Mouse (Mus musculus) C2C12 (cell line): ENCODE measurements at regions not wholly inside any gene's neighbourhood (a gene's known extent, or its start where the extent isn't known, plus 50 kb on each side); places are given as distances from the start of the nearest gene placed in this dataset.

Experiments used
- H3K27me3 ChIP-seq: one replicate; pipeline ENCODE4 v1.6.1; 2011; ENCODE audit not compliant: control insufficient read depth, insufficient read depth, insufficient read length
- H3K36me3 ChIP-seq: one replicate; pipeline ENCODE4 v1.6.1; 2011; ENCODE audit not compliant: control insufficient read depth, insufficient read depth
- H3K4me3 ChIP-seq: one replicate; pipeline ENCODE4 v1.5.1; 2011; ENCODE audit warnings: mild to moderate bottlenecking, control low read depth; ENCODE audit not compliant: poor library complexity, insufficient read depth, severe bottlenecking
- H3K79me2 ChIP-seq: one replicate; pipeline ENCODE4 v1.6.1; 2011; ENCODE audit not compliant: control insufficient read depth, insufficient read depth
- H3K79me3 ChIP-seq: one replicate; pipeline ENCODE4 v1.6.1; 2011; ENCODE audit warnings: low read depth, control low read depth
- H3ac ChIP-seq: one replicate; pipeline ENCODE3; 2011; ENCODE audit warnings: low read depth; ENCODE audit not compliant: control insufficient read depth, insufficient read length
- CEBPB ChIP-seq: IDR thresholded peaks from one replicate; pipeline ENCODE4 v1.6.1; 2011; ENCODE audit warnings: low read depth, mild to moderate bottlenecking, control low read depth, moderate library complexity
- CTCF ChIP-seq: IDR thresholded peaks from one replicate; pipeline ENCODE4 v1.5.1; 2011; ENCODE audit not compliant: control insufficient read depth, insufficient read depth, insufficient read length
- FOSL1 ChIP-seq: IDR thresholded peaks from one replicate; pipeline ENCODE4 v1.8.0; 2011; ENCODE audit warnings: mild to moderate bottlenecking, low read length; ENCODE audit not compliant: poor library complexity, insufficient read depth, severe bottlenecking
- MAX ChIP-seq: IDR thresholded peaks from one replicate; pipeline ENCODE4 v1.6.1; 2011; ENCODE audit warnings: mild to moderate bottlenecking, control low read depth
- MYOD1 ChIP-seq: IDR thresholded peaks from one replicate; pipeline ENCODE4 v1.6.1; 2011; ENCODE audit warnings: low read depth; ENCODE audit not compliant: control insufficient read depth, insufficient read length
- MYOG ChIP-seq: IDR thresholded peaks from one replicate; pipeline ENCODE4 v1.6.1; 2011; ENCODE audit not compliant: control insufficient read depth, insufficient read length; ENCODE audit errors: extremely low read depth
- USF1 ChIP-seq: IDR thresholded peaks from one replicate; pipeline ENCODE4 v1.6.1; 2011; ENCODE audit warnings: low read depth, mild to moderate bottlenecking, control low read depth, moderate library complexity

DNA sequence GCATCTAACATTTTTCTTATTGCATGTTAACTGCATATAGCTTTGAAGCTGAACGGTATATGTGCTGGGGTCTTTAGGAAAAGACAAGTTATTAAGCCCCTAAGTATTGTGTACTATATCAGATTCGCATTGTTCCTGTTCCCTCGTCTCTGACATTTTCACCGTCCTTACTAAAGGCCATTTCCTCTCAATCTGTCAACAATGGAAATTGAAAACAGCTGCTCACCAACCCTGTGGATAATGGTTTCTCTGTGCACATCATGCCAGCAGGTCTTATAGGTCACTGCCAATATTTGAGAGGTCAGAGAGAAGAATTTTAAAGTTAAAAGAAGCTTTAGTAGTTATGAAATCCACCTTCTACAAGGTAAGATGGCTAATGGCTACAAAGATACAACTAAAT lies 797.4 kb upstream of the Impad1 start:
- Histone ChIP-seq H3ac (no peak overlapping the region), H3K79me3 (no peaks in the 10 kb centered on the region), H3K27me3 (no peaks in the 10 kb centered on the region), H3K79me2 (no peaks in the 10 kb centered on the region), H3K36me3 (no peaks in the 10 kb centered on the region), H3K4me3 (no peak overlapping the region)
- no peak for TF ChIP-seq CEBPB
- no peak for TF ChIP-seq MYOD1
- no peak for TF ChIP-seq MAX
- TF ChIP-seq USF1 = no peak
- no peak for TF ChIP-seq CTCF
- TF ChIP-seq FOSL1 = no peak
- no peak for TF ChIP-seq MYOG

GRCm38 (mm10) chr4:5587465-5587864 lies 794.3 kb upstream of the Impad1 start:
- H3K79me2 ChIP-seq = no peaks in the 10 kb centered on the region
- no peak for TF ChIP-seq USF1
- no peak for TF ChIP-seq MAX
- no peak for TF ChIP-seq FOSL1
- TF ChIP-seq CEBPB = no peak
- TF ChIP-seq CTCF = no peak
- no peak for TF ChIP-seq MYOD1
- TF ChIP-seq MYOG = no peak
- no peaks in the 10 kb centered on the region for H3K36me3 ChIP-seq
- H3K4me3 ChIP-seq = no peak overlapping the region
- no peaks in the 10 kb centered on the region for H3K79me3 ChIP-seq
- no peaks in the 10 kb centered on the region for H3K27me3 ChIP-seq
- no peak overlapping the region for H3ac ChIP-seq

DNA sequence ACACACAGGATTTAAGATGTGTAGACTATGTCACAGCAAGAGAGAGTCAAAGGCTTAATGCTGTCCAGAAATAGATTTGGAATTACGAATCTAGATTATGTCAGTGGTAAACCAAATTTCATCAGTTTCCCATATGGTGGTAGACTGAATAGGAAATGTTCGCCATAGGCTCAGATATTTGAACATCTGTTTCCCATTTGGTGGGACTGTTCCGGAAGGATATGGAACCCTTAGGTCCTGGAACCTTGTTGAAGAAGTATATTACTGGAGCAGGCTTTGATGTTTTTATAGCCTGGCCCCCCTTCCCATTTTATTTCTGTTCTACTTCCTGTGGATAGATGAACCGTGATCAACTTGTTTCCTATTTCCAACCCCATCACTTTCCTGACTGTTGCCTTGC lies 792.0 kb upstream of the Impad1 start:
- Histone ChIP-seq H3K79me3 (no peaks in the 10 kb centered on the region), H3K36me3 (no peaks in the 10 kb centered on the region), H3K27me3 (no peaks in the 10 kb centered on the region), H3K4me3 (no peak overlapping the region), H3K79me2 (no peaks in the 10 kb centered on the region), H3ac (no peak overlapping the region)
- TF ChIP-seq CEBPB (no peak), FOSL1 (no peak), MYOG (no peak), MAX (no peak), CTCF (no peak), MYOD1 (no peak), USF1 (no peak)

DNA sequence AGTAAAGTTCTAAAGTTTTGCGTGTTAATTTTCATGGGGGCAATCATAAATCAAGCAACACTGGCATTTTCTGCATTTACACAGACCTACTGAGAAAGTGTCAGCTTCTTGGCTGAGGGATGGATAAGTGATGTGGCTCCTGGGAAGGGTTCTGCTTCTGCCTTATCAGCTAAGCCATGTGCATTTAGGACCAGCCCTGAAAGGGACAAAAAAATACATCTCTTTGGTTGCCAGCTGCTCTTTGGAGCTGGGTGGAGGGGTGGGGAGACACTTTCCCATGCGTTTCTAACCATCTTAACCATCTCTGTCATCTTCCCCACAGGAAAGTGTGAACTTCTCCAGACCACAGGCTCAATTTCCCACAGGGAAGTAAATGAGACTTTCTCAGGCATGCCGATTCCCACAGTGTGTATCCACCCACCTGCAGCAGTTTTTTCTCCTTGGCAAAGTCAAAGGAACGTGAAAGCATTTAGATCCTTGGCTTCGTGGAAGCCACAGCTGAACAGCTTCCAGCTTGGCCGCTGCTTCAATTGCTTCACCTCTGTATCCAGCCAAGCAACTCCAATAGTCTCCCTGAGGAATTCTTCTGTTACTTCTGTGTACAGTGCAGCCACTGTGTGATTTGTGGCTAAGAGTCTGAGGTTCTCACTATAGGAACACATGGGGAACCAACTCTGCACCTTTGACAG lies 791.0 kb upstream of the Impad1 start:
- no peak for TF ChIP-seq MYOD1
- TF ChIP-seq CEBPB = no peak
- TF ChIP-seq FOSL1 = no peak
- TF ChIP-seq USF1 = no peak
- TF ChIP-seq CTCF = no peak
- TF ChIP-seq MAX = no peak
- TF ChIP-seq MYOG = no peak
- H3K4me3 ChIP-seq = no peak overlapping the region
- no peaks in the 10 kb centered on the region for H3K27me3 ChIP-seq
- H3K79me2 ChIP-seq = no peaks in the 10 kb centered on the region
- no peaks in the 10 kb centered on the region for H3K36me3 ChIP-seq
- no peak overlapping the region for H3ac ChIP-seq
- H3K79me3 ChIP-seq = no peaks in the 10 kb centered on the region

DNA sequence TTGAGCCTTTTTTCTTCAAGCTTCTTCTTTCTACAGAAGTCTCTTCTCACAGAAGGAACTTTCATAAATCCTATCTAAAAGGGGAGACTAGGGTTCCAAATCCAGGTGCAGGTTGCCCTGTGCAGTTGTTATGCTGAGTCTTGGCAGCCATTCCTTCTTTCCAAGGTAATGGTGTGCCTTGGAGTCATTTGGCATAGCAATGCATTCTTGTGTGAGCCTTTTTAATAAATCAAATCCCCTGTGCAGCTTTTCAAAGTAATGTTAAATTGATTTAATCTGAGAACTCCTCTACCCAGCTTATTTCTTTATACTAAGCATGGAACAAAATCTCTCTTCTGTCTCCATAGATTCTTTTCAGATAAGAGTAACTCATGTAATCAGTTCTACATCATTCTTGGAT lies 774.9 kb upstream of the Impad1 start:
- Histone ChIP-seq H3K79me2 (no peaks in the 10 kb centered on the region), H3K4me3 (no peak overlapping the region), H3K36me3 (no peaks in the 10 kb centered on the region), H3K79me3 (no peaks in the 10 kb centered on the region), H3K27me3 (no peaks in the 10 kb centered on the region), H3ac (no peak overlapping the region)
- TF ChIP-seq MAX (no peak), CEBPB (no peak)

DNA sequence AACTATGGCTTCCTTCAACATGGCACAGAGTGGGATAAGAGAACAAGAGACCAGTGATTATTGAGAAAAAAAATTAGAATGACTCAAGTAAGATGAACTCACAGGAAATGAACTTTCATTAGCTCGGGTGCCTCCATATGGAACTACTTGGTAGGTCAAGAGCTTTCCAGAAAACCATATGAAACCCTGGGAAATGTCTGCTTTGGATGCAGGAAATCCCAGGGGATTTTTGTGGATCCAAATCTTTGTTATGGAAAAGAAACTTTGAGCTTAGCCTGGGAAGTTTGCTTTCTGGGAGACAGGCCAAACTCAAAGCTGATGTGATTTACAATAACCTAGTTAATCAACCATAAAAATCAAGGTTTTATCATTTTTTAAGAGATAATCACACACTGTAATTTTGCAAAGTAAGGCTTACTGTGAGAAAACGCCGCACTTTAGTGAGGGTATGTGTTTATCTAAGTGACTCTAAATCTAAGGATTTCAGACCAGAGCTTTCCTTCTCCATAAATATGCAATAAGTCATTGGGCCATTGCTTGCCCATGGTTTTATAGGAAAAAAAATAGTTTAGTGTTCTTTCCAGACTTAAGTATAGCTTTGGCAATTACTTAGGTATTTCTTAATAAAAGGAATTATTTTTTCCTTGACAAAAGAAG lies 767.0 kb upstream of the Impad1 start:
- H3K36me3 ChIP-seq = no peaks in the 10 kb centered on the region
- no peaks in the 10 kb centered on the region for H3K79me3 ChIP-seq
- H3ac ChIP-seq = no peak overlapping the region
- H3K4me3 ChIP-seq = no peak overlapping the region
- TF ChIP-seq CEBPB = no peak
- H3K27me3 ChIP-seq = no peaks in the 10 kb centered on the region
- no peaks in the 10 kb centered on the region for H3K79me2 ChIP-seq
